Mouse (Mus musculus) cortical plate, adult 2 months (tissue): ENCODE results near the gene Rfc4.
"Not testable (repeated sequence)": the region's sequence is repeated elsewhere in the genome, so short reads cannot be mapped to it uniquely, and the experiment has no call there.

Experiments
- CTCF ChIP-seq: fragments of 200-500 bp; IDR thresholded peaks from 2 replicates; pipeline ENCODE4 v1.5.1; 2011; ENCODE audit warnings: mild to moderate bottlenecking, control low read depth, low read length; ENCODE audit not compliant: insufficient read depth; ENCODE audit errors: extremely low read depth
- POLR2A ChIP-seq: fragments of 200-500 bp; IDR thresholded peaks from 2 replicates; pipeline ENCODE4 v1.6.1; 2011; ENCODE audit warnings: mild to moderate bottlenecking, low read length, control low read depth; ENCODE audit not compliant: insufficient read depth; ENCODE audit errors: extremely low read depth

- not testable (repeated sequence) for TF ChIP-seq POLR2A, CTCF
Observed at GRCm38 (mm10) chr16:23088491-23088890, 39.0 kb downstream of the Rfc4 start.
